Mouse (Mus musculus) lung, postnatal 0 days (tissue): ENCODE results near the gene Use1.

Experiments used
- CTCF ChIP-seq: IDR thresholded peaks from 2 replicates; pipeline ENCODE4 v1.5.1; 2016; ENCODE audit warnings: antibody characterized with exemption, mild to moderate bottlenecking
- EP300 ChIP-seq: IDR thresholded peaks from 2 replicates; pipeline ENCODE4 v1.6.1; 2016; ENCODE audit warnings: antibody characterized with exemption, mild to moderate bottlenecking, control low read depth

DNA sequence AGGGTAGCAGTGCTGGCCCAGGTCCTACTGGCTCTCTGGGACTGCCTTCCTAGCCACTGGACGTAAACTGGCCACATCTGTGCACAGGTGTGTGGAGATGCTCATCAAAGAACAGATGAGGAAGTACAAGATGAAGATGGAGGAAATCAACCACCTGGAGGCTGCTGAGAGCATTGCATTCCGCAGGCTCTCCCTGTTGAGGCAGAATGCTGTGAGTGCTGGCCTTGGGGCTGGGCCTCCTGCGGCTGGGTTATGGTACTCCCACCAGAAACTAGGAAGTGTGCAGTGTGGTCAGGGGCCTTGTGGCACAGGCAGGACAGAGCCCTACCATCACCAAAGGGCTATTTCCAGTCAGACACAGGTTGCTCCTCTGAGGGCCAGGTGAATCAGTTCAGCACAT lies 8.6 kb upstream of the Use1 start:
- TF ChIP-seq CTCF (no peak), EP300 (no peak)
